Mouse (Mus musculus): ENCODE results near the gene Nxph4. TPM values are rescaled to one million over a fixed set of nuclear protein-coding genes. Genes with fewer than 3 reads are reported as not detected.

The Nxph4 gene
- total RNA-seq, 2 experiments from 2014 or later: 1.3 to 1.5 TPM

- intact Hi-C loops (cut with DNase I; ENCODE audit: low total_unique reads): no loop called here
- DNase-seq: no peak
Measured at GRCm38 (mm10) chr10:127519041-127519701, 15.2 kb downstream of the Nxph4 start.

- intact Hi-C loops (cut with DNase I; ENCODE audit: low total_unique reads): no loop called here
- no peak for DNase-seq
Measured at GRCm38 (mm10) chr10:127517941-127518340, 16.4 kb downstream of the Nxph4 start.

- intact Hi-C loops (cut with DNase I; ENCODE audit: low total_unique reads): no loop called here
- DNase-seq: peak; percentile 59
Measured at GRCm38 (mm10) chr10:127516576-127517260, 17.6 kb downstream of the Nxph4 start.

- no peak for DNase-seq
- intact Hi-C loops (cut with DNase I; ENCODE audit: low total_unique reads): no loop called here
Measured at GRCm38 (mm10) chr10:127515983-127516459, 18.3 kb downstream of the Nxph4 start.

GRCm38 (mm10) chr10:127515271-127515982 is 18.9 kb downstream of the Nxph4 start:
- intact Hi-C loops (cut with DNase I; ENCODE audit: low total_unique reads): no loop called here
- no peak for DNase-seq

- peak; percentile 69 for DNase-seq
- intact Hi-C loops (cut with DNase I; ENCODE audit: low total_unique reads): no loop called here
Measured at GRCm38 (mm10) chr10:127514764-127515163, 19.6 kb downstream of the Nxph4 start, which contains the start of gene Ndufa4l2. TSS of gene Ndufa4l2 (plus strand) at chr10:127514967.

- intact Hi-C loops (cut with DNase I; ENCODE audit: low total_unique reads): no loop called here
- no peak for DNase-seq
Measured at GRCm38 (mm10) chr10:127514111-127514698, 20.2 kb downstream of the Nxph4 start.

- DNase-seq: no peak
- intact Hi-C loops (cut with DNase I; ENCODE audit: low total_unique reads): loop anchor here (2.0 kb wide), 1 partner anchor 21 kb away; the partner anchor contains the start of gene Nxph4
Measured at GRCm38 (mm10) chr10:127513501-127514091, 20.8 kb downstream of the Nxph4 start.

- DNase-seq: peak; percentile 93
- intact Hi-C loops (cut with DNase I; ENCODE audit: low total_unique reads): loop anchor here (2.0 kb wide), 1 partner anchor 22 kb away; the partner anchor contains the start of gene Nxph4
Measured at GRCm38 (mm10) chr10:127512813-127513212, 21.5 kb downstream of the Nxph4 start.

- intact Hi-C loops (cut with DNase I; ENCODE audit: low total_unique reads): loop anchor here (2.0 kb wide), 1 partner anchor 23 kb away; the partner anchor contains the start of gene Nxph4
- no peak for DNase-seq
Measured at GRCm38 (mm10) chr10:127512307-127512666, 22.1 kb downstream of the Nxph4 start.

- peak; percentile 47 for DNase-seq
- intact Hi-C loops (cut with DNase I; ENCODE audit: low total_unique reads): loop anchor here (2.0 kb wide), 1 partner anchor 23 kb away; the partner anchor contains the start of gene Nxph4
Measured at GRCm38 (mm10) chr10:127511634-127512306, 22.6 kb downstream of the Nxph4 start.

GRCm38 (mm10) chr10:127510895-127511617 is 23.3 kb downstream of the Nxph4 start:
- peak; percentile 1 for DNase-seq
- intact Hi-C loops (cut with DNase I; ENCODE audit: low total_unique reads): no loop called here

- intact Hi-C loops (cut with DNase I; ENCODE audit: low total_unique reads): no loop called here
- DNase-seq: peak; percentile 3
Measured at GRCm38 (mm10) chr10:127509837-127510701, 24.3 kb downstream of the Nxph4 start.

GRCm38 (mm10) chr10:127509051-127509836 is 25.1 kb downstream of the Nxph4 start:
- intact Hi-C loops (cut with DNase I; ENCODE audit: low total_unique reads): no loop called here
- DNase-seq: peak; percentile 82

- peak; percentile 77 for DNase-seq
- intact Hi-C loops (cut with DNase I; ENCODE audit: low total_unique reads): no loop called here
Measured at GRCm38 (mm10) chr10:127508239-127508638, 26.1 kb downstream of the Nxph4 start.

Measured in gastrocnemius, postnatal 14 days (tissue).